Comparison of ENCODE assay signal across 13 mouse cellular contexts in genomic region chr17:26168039-26168438, GRCm38 (mm10). TPM values are rescaled to one million over a fixed set of nuclear protein-coding genes. Genes with fewer than 3 reads are reported as not detected.
DNase-seq lines count a peak whose midpoint lies in the region; ATAC-seq and TF ChIP-seq lines count a peak whose summit lies in the region.
"Had no signal": no experiment of that assay in that cellular context is flagged by ENCODE, and none has a peak within 500 bp of the region (broad histone marks: within the 10 kb centered on the region; RNA-seq: fewer than 3 reads in every experiment).

No protein-coding gene starts in this region.

- H3K36me3 ChIP-seq in kidney, adult 2 months (ENCODE audit: control insufficient read depth, insufficient read depth, low read length): no peaks in the 10 kb centered on the region
- H3K36me3 ChIP-seq in kidney, embryonic 15.5 days: no peaks in the 10 kb centered on the region
- H3K36me3 ChIP-seq in MEL (ENCODE audit: control insufficient read depth in 1 of 2, insufficient read depth in 2 of 2, low read length in 2 of 2): peaks cover 2 to 9% of the 10 kb centered on the region in 2 experiments; a peak in 3 of 4 replicates
- H3K36me3 ChIP-seq in stomach, postnatal 0 days (ENCODE audit: control insufficient read depth, insufficient read depth, low read length): no peaks in the 10 kb centered on the region
- no peaks in the 10 kb centered on the region for H3K36me3 ChIP-seq in forebrain, postnatal 0 days (ENCODE audit: insufficient read depth)

- H3K4me3 ChIP-seq in kidney, adult 2 months (ENCODE audit: insufficient read depth, low read depth, low read length): no peak overlapping the region
- H3K4me3 ChIP-seq in kidney, embryonic 15.5 days (replicated peaks): no peak overlapping the region
- H3K4me3 ChIP-seq in MEL (ENCODE audit: control insufficient read depth in 1 of 2, insufficient read depth in 1 of 2, low read depth in 2 of 2, low read length in 2 of 2): no peak overlapping the region
- H3K4me3 ChIP-seq in stomach, postnatal 0 days (ENCODE audit: low read depth, low read length): no peak overlapping the region
- H3K4me3 ChIP-seq in forebrain, postnatal 0 days (ENCODE audit: low read depth, low read length): no peak overlapping the region
- H3K4me3 ChIP-seq: limb, embryonic 10.5 days had no signal

- peaks cover 3% of the 10 kb centered on the region; the same call in 1 of the 2 replicates for H3K4me1 ChIP-seq in kidney, adult 2 months (ENCODE audit: control insufficient read depth, insufficient read depth, low read length)
- peaks cover 3% of the 10 kb centered on the region; the same call in 1 of the 2 replicates for H3K4me1 ChIP-seq in kidney, embryonic 15.5 days
- H3K4me1 ChIP-seq in MEL (ENCODE audit: control insufficient read depth in 1 of 2, insufficient read depth in 2 of 2, low read length in 2 of 2): no peaks in the 10 kb centered on the region
- no peaks in the 10 kb centered on the region for H3K4me1 ChIP-seq in stomach, postnatal 0 days (replicated peaks; ENCODE audit: control insufficient read depth, insufficient read depth)
- no peaks in the 10 kb centered on the region for H3K4me1 ChIP-seq in forebrain, postnatal 0 days (ENCODE audit: insufficient read depth)
- H3K4me1 ChIP-seq: limb, embryonic 10.5 days had no signal

- no peak for TF ChIP-seq POLR2A in kidney, adult 2 months (IDR thresholded peaks at IDR 0.05; ENCODE audit: low read depth, low read length)
- TF ChIP-seq POLR2A in MEL (IDR thresholded peaks at IDR 0.05; ENCODE audit: control insufficient read depth in 1 of 2, insufficient read depth in 1 of 2, low read depth in 1 of 2, low read length in 2 of 2, poor library complexity in 1 of 2): no peak

- H3K9me3 ChIP-seq in kidney, embryonic 15.5 days (replicated peaks): no peaks in the 10 kb centered on the region
- H3K9me3 ChIP-seq in MEL (replicated peaks; ENCODE audit: insufficient read depth, low read length): no peaks in the 10 kb centered on the region
- H3K9me3 ChIP-seq in stomach, postnatal 0 days (ENCODE audit: control insufficient read depth, low read length): no peaks in the 10 kb centered on the region
- H3K9me3 ChIP-seq in forebrain, postnatal 0 days (ENCODE audit: low read length): no peaks in the 10 kb centered on the region
- H3K9me3 ChIP-seq: limb, embryonic 10.5 days had no signal

- peak; percentile 13 for DNase-seq in kidney, adult 2 months
- peak; percentile 42 for DNase-seq in MEL (ENCODE audit: low read depth, low spot score)
- peak; percentile 51 for DNase-seq in lung, postnatal 36 days
- DNase-seq in stomach, postnatal 0 days (ENCODE audit: low spot score): peak; percentile 31
- no peak for DNase-seq in ovary, adult 18-20 months (ENCODE audit: low spot score)
- no peak for DNase-seq in forebrain, postnatal 0 days
- DNase-seq in right cerebral cortex, postnatal 10 days (ENCODE audit: low spot score in 2 of 2): no peak
- DNase-seq: adrenal gland, adult 8-10 months; cerebellum, postnatal 25 days had no signal

- ATAC-seq in kidney, embryonic 15.5 days (replicated peaks; ENCODE audit: low FRiP score): no peak
- ATAC-seq in stomach, postnatal 0 days (ENCODE audit: low FRiP score, low TSS enrichment): peak; percentile 91
- ATAC-seq in forebrain, postnatal 0 days: no peak

- no peak for TF ChIP-seq EP300 in MEL (IDR thresholded peaks at IDR 0.05; ENCODE audit: low read depth in 1 of 2, low read length in 2 of 2)
- no peak for TF ChIP-seq EP300 in stomach, postnatal 0 days (optimal IDR thresholded peaks at IDR 0.05)

- 87% methylated on average over 2 of the region's 2 CpGs for WGBS in kidney, adult 2 months
- 85% methylated on average over 2 of the region's 2 CpGs for WGBS in kidney, embryonic 15.5 days
- WGBS in stomach, postnatal 0 days: 62% methylated on average over 2 of the region's 2 CpGs
- 91% methylated on average over 2 of the region's 2 CpGs for WGBS in forebrain, postnatal 0 days

- no peaks in the 10 kb centered on the region for H3K27me3 ChIP-seq in kidney, adult 2 months (replicated peaks; ENCODE audit: control insufficient read depth, insufficient read depth, low read length)
- no peaks in the 10 kb centered on the region for H3K27me3 ChIP-seq in kidney, embryonic 15.5 days
- no peaks in the 10 kb centered on the region for H3K27me3 ChIP-seq in MEL (ENCODE audit: control insufficient read depth in 1 of 2, insufficient read depth in 2 of 2, low read length in 2 of 2)
- H3K27me3 ChIP-seq in stomach, postnatal 0 days (ENCODE audit: control insufficient read depth, insufficient read depth, low read length): no peaks in the 10 kb centered on the region
- H3K27me3 ChIP-seq in forebrain, postnatal 0 days (ENCODE audit: insufficient read depth, low read length): no peaks in the 10 kb centered on the region

- H3K27ac ChIP-seq in kidney, adult 2 months (ENCODE audit: insufficient read depth, low read depth, low read length): no peak overlapping the region
- H3K27ac ChIP-seq in kidney, embryonic 15.5 days: no peak overlapping the region
- no peak overlapping the region for H3K27ac ChIP-seq in MEL (ENCODE audit: control insufficient read depth, low read depth, low read length)
- H3K27ac ChIP-seq in stomach, postnatal 0 days (replicated peaks): no peak overlapping the region
- H3K27ac ChIP-seq in forebrain, postnatal 0 days (ENCODE audit: low read depth, low read length): no peak overlapping the region
- H3K27ac ChIP-seq: limb, embryonic 10.5 days had no signal

- TF ChIP-seq RAD21 in MEL (IDR thresholded peaks at IDR 0.05; ENCODE audit: low read depth, low read length): no peak

- no peak for TF ChIP-seq CTCF in kidney, adult 2 months (conservative IDR thresholded peaks at IDR 0.05; ENCODE audit: insufficient read depth, insufficient read length, low read depth, low read length)
- TF ChIP-seq CTCF in MEL (IDR thresholded peaks at IDR 0.05 in 2 of 3, conservative IDR thresholded peaks at IDR 0.05 in 1 of 3; ENCODE audit: control insufficient read depth in 1 of 3, insufficient read depth in 1 of 3, low read depth in 2 of 3, low read length in 3 of 3, poor library complexity in 1 of 3, severe bottlenecking in 1 of 3): no peak
- no peak for TF ChIP-seq CTCF in stomach, postnatal 0 days (IDR thresholded peaks at IDR 0.05; ENCODE audit: low read depth)
- no peak for TF ChIP-seq CTCF in forebrain, postnatal 0 days (IDR thresholded peaks at IDR 0.05; ENCODE audit: low read depth)

- H3K4me2 ChIP-seq in kidney, embryonic 15.5 days: no peak overlapping the region
- H3K4me2 ChIP-seq in stomach, postnatal 0 days (replicated peaks; ENCODE audit: low read depth): no peak overlapping the region
- H3K4me2 ChIP-seq in forebrain, postnatal 0 days (ENCODE audit: low read depth): no peak overlapping the region

- H3K9ac ChIP-seq in kidney, embryonic 15.5 days: no peak overlapping the region
- H3K9ac ChIP-seq in MEL (ENCODE audit: control insufficient read depth, low read depth, low read length, poor library complexity, severe bottlenecking): no peak overlapping the region
- no peak overlapping the region for H3K9ac ChIP-seq in stomach, postnatal 0 days (ENCODE audit: low read length)
- H3K9ac ChIP-seq in forebrain, postnatal 0 days: no peak overlapping the region

- H3K79me2 ChIP-seq in MEL (ENCODE audit: control insufficient read depth, insufficient read depth, low read length, poor library complexity): peaks cover 20% of the 10 kb centered on the region

RNA-seq across cellular contexts. Expression of gene Axin1, which starts 29.6 kb away (rescaled TPM):
- polyA plus RNA-seq in kidney, adult 2 months (2012; rRNA removed): 16.3 and 18.5 TPM in 2 replicates
- 8.0 and 9.4 TPM in 2 replicates for polyA plus RNA-seq in kidney, embryonic 15.5 days (2015; fragmentation: Nextera tagmentation; extraction: Ambion mirVana)
- 32.1 and 33.5 TPM in 2 replicates for total RNA-seq in MEL (2012; rRNA removed)
- 10 to 100 TPM in 1 of 2 experiments, not detected in 1; 54.2 TPM for polyA plus RNA-seq in MEL (2012; ENCODE audit: insufficient read depth in 1 of 2, insufficient read length in 2 of 2, low read depth in 1 of 2, low replicate concordance in 2 of 2, missing spikeins in 1 of 2)
- polyA plus RNA-seq in stomach, postnatal 0 days (2015; fragmentation: Nextera tagmentation; extraction: Ambion mirVana): 10.9 and 12.4 TPM in 2 replicates
- 33.7 and 47.6 TPM in 2 replicates for total RNA-seq in forebrain, postnatal 0 days (2014; rRNA removed)
- 15.1 and 15.3 TPM in 2 replicates for polyA plus RNA-seq in forebrain, postnatal 0 days (2015; fragmentation: Nextera tagmentation; extraction: Ambion mirVana)

RNA-seq across cellular contexts. Expression of gene Pdia2, which starts 30.8 kb away (rescaled TPM):
- polyA plus RNA-seq in kidney, adult 2 months (2012; rRNA removed): 0.20 and 0.37 TPM in 2 replicates
- 0.55 and 0.67 TPM in 2 replicates for polyA plus RNA-seq in kidney, embryonic 15.5 days (2015; fragmentation: Nextera tagmentation; extraction: Ambion mirVana)
- total RNA-seq in MEL (2012; rRNA removed): 11.2 and 12.5 TPM in 2 replicates
- polyA plus RNA-seq in MEL (2012; ENCODE audit: insufficient read depth in 1 of 2, insufficient read length in 2 of 2, low read depth in 1 of 2, low replicate concordance in 2 of 2, missing spikeins in 1 of 2): 10 to 100 TPM in 1 of 2 experiments, not detected in 1; 13.6 TPM
- 172 and 176 TPM in 2 replicates for polyA plus RNA-seq in stomach, postnatal 0 days (2015; fragmentation: Nextera tagmentation; extraction: Ambion mirVana)
- not detected in 2 replicates for total RNA-seq in forebrain, postnatal 0 days (2014; rRNA removed)
- polyA plus RNA-seq in forebrain, postnatal 0 days (2015; fragmentation: Nextera tagmentation; extraction: Ambion mirVana): not detected in 2 replicates
- total RNA-seq: gastrocnemius, adult 8-10 months had no signal

RNA-seq across cellular contexts. Expression of gene Rgs11, which starts 34.7 kb away (rescaled TPM):
- 25.0 and 32.0 TPM in 2 replicates for polyA plus RNA-seq in kidney, adult 2 months (2012; rRNA removed)
- polyA plus RNA-seq in kidney, embryonic 15.5 days (2015; fragmentation: Nextera tagmentation; extraction: Ambion mirVana): 9.2 and 9.4 TPM in 2 replicates
- 8.5 and 11.4 TPM in 2 replicates for total RNA-seq in MEL (2012; rRNA removed)
- polyA plus RNA-seq in MEL (2012; ENCODE audit: insufficient read depth in 1 of 2, insufficient read length in 2 of 2, low read depth in 1 of 2, low replicate concordance in 2 of 2, missing spikeins in 1 of 2): 10 to 100 TPM in 1 of 2 experiments, not detected in 1; 32.6 TPM
- 24.4 and 27.5 TPM in 2 replicates for polyA plus RNA-seq in stomach, postnatal 0 days (2015; fragmentation: Nextera tagmentation; extraction: Ambion mirVana)
- total RNA-seq in forebrain, postnatal 0 days (2014; rRNA removed): 17.1 and 28.3 TPM in 2 replicates
- 7.9 and 12.5 TPM in 2 replicates for polyA plus RNA-seq in forebrain, postnatal 0 days (2015; fragmentation: Nextera tagmentation; extraction: Ambion mirVana)
- total RNA-seq: megakaryocyte-erythroid progenitor cell, adult 5-6 weeks had no signal

RNA-seq across cellular contexts. Expression of gene Arhgdig, which starts 39.5 kb away (rescaled TPM):
- polyA plus RNA-seq in kidney, adult 2 months (2012; rRNA removed): 3.4 and 4.4 TPM in 2 replicates
- polyA plus RNA-seq in kidney, embryonic 15.5 days (2015; fragmentation: Nextera tagmentation; extraction: Ambion mirVana): 9.0 and 9.3 TPM in 2 replicates
- total RNA-seq in MEL (2012; rRNA removed): 75.7 and 76.3 TPM in 2 replicates
- polyA plus RNA-seq in MEL (2012; ENCODE audit: insufficient read depth in 1 of 2, insufficient read length in 2 of 2, low read depth in 1 of 2, low replicate concordance in 2 of 2, missing spikeins in 1 of 2): 10 to 100 TPM in 1 of 2 experiments, not detected in 1; 97.0 TPM
- 133 and 139 TPM in 2 replicates for polyA plus RNA-seq in stomach, postnatal 0 days (2015; fragmentation: Nextera tagmentation; extraction: Ambion mirVana)
- total RNA-seq in forebrain, postnatal 0 days (2014; rRNA removed): 140 and 171 TPM in 2 replicates
- polyA plus RNA-seq in forebrain, postnatal 0 days (2015; fragmentation: Nextera tagmentation; extraction: Ambion mirVana): 230 and 243 TPM in 2 replicates

RNA-seq across cellular contexts. Expression of gene Mrpl28, which starts 44.7 kb away (rescaled TPM):
- polyA plus RNA-seq in kidney, adult 2 months (2012; rRNA removed): 130 and 137 TPM in 2 replicates
- 207 and 218 TPM in 2 replicates for polyA plus RNA-seq in kidney, embryonic 15.5 days (2015; fragmentation: Nextera tagmentation; extraction: Ambion mirVana)
- total RNA-seq in MEL (2012; rRNA removed): 164 and 165 TPM in 2 replicates
- 100 to 1,000 TPM; 148 to 174 TPM for polyA plus RNA-seq in MEL (2012; ENCODE audit: insufficient read depth in 1 of 2, insufficient read length in 2 of 2, low read depth in 1 of 2, low replicate concordance in 2 of 2, missing spikeins in 1 of 2)
- polyA plus RNA-seq in stomach, postnatal 0 days (2015; fragmentation: Nextera tagmentation; extraction: Ambion mirVana): 134 and 135 TPM in 2 replicates
- total RNA-seq in forebrain, postnatal 0 days (2014; rRNA removed): 116 and 166 TPM in 2 replicates
- 182 and 189 TPM in 2 replicates for polyA plus RNA-seq in forebrain, postnatal 0 days (2015; fragmentation: Nextera tagmentation; extraction: Ambion mirVana)

Comparison
In these comparisons a context has a peak if more than half of its experiments do, and no peak if none do; other contexts are left out.
1. DNase-seq: peak in kidney, adult 2 months (single experiment), MEL (single experiment), lung, postnatal 36 days (single experiment) and stomach, postnatal 0 days (single experiment); none in ovary, adult 18-20 months (single experiment), forebrain, postnatal 0 days (single experiment) and right cerebral cortex, postnatal 10 days (0 of 2).
2. RNA of gene Pdia2, which starts 30.8 kb away (polyA plus RNA-seq): 172 to 176 TPM in stomach, postnatal 0 days; 13.6 TPM in MEL, 0.55 to 0.67 TPM in kidney, embryonic 15.5 days, 0.20 to 0.37 TPM in kidney, adult 2 months and not detected in forebrain, postnatal 0 days; every median in the first group is over 10 times any median in the second.